Mouse (Mus musculus): ENCODE data around the gene Foxl1.

DNA sequence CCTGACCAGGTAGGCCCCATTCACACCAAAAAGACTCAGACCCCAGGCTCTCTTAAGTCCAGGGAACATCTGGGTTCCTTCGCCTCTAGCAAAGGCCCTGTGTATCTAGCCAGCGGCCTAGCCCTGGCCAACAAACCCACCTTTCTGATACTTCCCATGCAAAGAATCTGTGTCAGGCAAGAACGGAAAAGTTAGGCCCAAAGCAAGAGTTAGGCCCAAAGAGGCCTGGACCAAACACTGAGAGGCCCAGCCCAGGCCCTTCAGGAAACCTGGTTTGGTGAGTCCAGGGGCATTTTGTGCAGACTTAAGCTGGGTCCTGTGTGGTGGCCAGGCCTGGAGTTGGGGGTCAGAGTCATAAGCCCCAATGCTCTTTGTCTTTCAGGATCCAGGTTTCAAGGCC is 42.2 kb upstream of the Foxl1 start:
- TF ChIP-seq POLR2A (IDR thresholded peaks at IDR 0.05; ENCODE audit: control insufficient read depth, low read depth, low read length) (no peak), CTCF (IDR thresholded peaks at IDR 0.05; ENCODE audit: control insufficient read depth, insufficient read depth, insufficient replicate concordance, low read depth, low read length) (no peak)

Data from testis, adult 2 months (tissue).